In the genomic region with DNA sequence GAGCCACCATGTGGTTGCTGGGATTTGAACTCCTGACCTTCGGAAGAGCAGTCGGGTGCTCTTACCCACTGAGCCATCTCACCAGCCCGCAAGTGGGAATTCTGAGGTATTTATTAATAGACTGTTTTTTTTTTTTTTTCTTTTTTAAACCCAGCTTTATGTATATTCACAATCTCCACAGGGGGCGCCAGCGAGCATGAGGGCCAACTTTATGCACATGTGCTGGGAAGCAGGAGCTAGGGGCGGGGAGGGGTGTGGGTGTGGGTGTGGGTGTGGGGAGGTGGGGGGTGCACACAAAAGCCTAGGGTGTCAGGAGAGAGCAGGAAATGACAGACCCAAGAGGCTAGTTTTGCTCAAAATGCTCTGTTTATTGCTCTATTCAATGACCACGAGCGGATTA, we compare ENCODE assay signal across 8 mouse cellular contexts. TPM values are rescaled to one million over a fixed set of nuclear protein-coding genes. Genes with fewer than 3 reads are reported as not detected.
DNase-seq lines count a peak whose midpoint lies in the region; ATAC-seq and TF ChIP-seq lines count a peak whose summit lies in the region.

No protein-coding gene starts in this region.

- no peak overlapping the region for H3K9ac ChIP-seq in forebrain, embryonic 14.5 days (ENCODE audit: low read length)
- no peak overlapping the region for H3K9ac ChIP-seq in forebrain, embryonic 16.5 days (replicated peaks; ENCODE audit: low read depth, low read length)
- no peak overlapping the region for H3K9ac ChIP-seq in midbrain, embryonic 11.5 days (ENCODE audit: low read length)
- H3K9ac ChIP-seq in midbrain, embryonic 13.5 days (replicated peaks) = no peak overlapping the region

- H3K4me2 ChIP-seq in forebrain, embryonic 14.5 days (ENCODE audit: low read length) = no peak overlapping the region
- no peak overlapping the region for H3K4me2 ChIP-seq in forebrain, embryonic 16.5 days (ENCODE audit: low read length)
- no peak overlapping the region for H3K4me2 ChIP-seq in midbrain, embryonic 11.5 days
- no peak overlapping the region for H3K4me2 ChIP-seq in midbrain, embryonic 13.5 days (replicated peaks)

- DNase-seq in forebrain, embryonic 14.5 days (ENCODE audit: low spot score) = peak; percentile 11
- peak; percentile 86 for DNase-seq in midbrain, embryonic 11.5 days (ENCODE audit: low spot score, missing footprints)
- peak; percentile 62 for DNase-seq in naive thymus-derived CD4-positive, alpha-beta T cell, adult 2 months (ENCODE audit: low read depth)
- DNase-seq in ovary, adult 18-20 months (ENCODE audit: low spot score) = no peak
- DNase-seq in left cerebral cortex, adult 11 months (ENCODE audit: low spot score) = no peak

- TF ChIP-seq POLR2A in cortical plate, adult 2 months (IDR thresholded peaks at IDR 0.05; ENCODE audit: extremely low read depth, insufficient read depth, low read length) = no peak

- 77% methylated on average over 8 of the region's 8 CpGs for WGBS in forebrain, embryonic 14.5 days
- 70% methylated on average over 8 of the region's 8 CpGs for WGBS in forebrain, embryonic 16.5 days
- 72% methylated on average over 8 of the region's 8 CpGs for WGBS in midbrain, embryonic 11.5 days
- WGBS in midbrain, embryonic 13.5 days = 71% methylated on average over 8 of the region's 8 CpGs

- H3K4me3 ChIP-seq in forebrain, embryonic 14.5 days (ENCODE audit: low read depth, low read length) = no peak overlapping the region
- H3K4me3 ChIP-seq in forebrain, embryonic 16.5 days (replicated peaks; ENCODE audit: low read length) = no peak overlapping the region
- H3K4me3 ChIP-seq in midbrain, embryonic 11.5 days (ENCODE audit: low read depth, low read length) = no peak overlapping the region
- no peak overlapping the region for H3K4me3 ChIP-seq in midbrain, embryonic 13.5 days (replicated peaks)
- no peak overlapping the region for H3K4me3 ChIP-seq in cortical plate, adult 2 months (ENCODE audit: insufficient read depth, low read length)

- ATAC-seq in forebrain, embryonic 14.5 days = no peak
- ATAC-seq in forebrain, embryonic 16.5 days = no peak
- ATAC-seq in midbrain, embryonic 11.5 days (ENCODE audit: low FRiP score) = no peak
- no peak for ATAC-seq in midbrain, embryonic 13.5 days

- H3K4me1 ChIP-seq in forebrain, embryonic 14.5 days (ENCODE audit: control insufficient read depth, insufficient read depth, low read length) = no peaks in the 10 kb centered on the region
- no peaks in the 10 kb centered on the region for H3K4me1 ChIP-seq in forebrain, embryonic 16.5 days (replicated peaks; ENCODE audit: control insufficient read depth, insufficient read depth, low read length)
- H3K4me1 ChIP-seq in midbrain, embryonic 11.5 days (ENCODE audit: control insufficient read depth, insufficient read depth, low read length) = no peaks in the 10 kb centered on the region
- peaks cover 14% of the 10 kb centered on the region; the same call in 1 of the 2 replicates for H3K4me1 ChIP-seq in midbrain, embryonic 13.5 days (replicated peaks)
- H3K4me1 ChIP-seq in cortical plate, adult 2 months (ENCODE audit: control insufficient read depth, insufficient read depth, low read length) = peaks cover 4% of the 10 kb centered on the region

- H3K9me3 ChIP-seq in forebrain, embryonic 14.5 days (replicated peaks; ENCODE audit: control insufficient read depth, low read length) = no peaks in the 10 kb centered on the region
- no peaks in the 10 kb centered on the region for H3K9me3 ChIP-seq in forebrain, embryonic 16.5 days (ENCODE audit: control insufficient read depth, low read length)
- no peaks in the 10 kb centered on the region for H3K9me3 ChIP-seq in midbrain, embryonic 11.5 days (ENCODE audit: control insufficient read depth, low read length)
- H3K9me3 ChIP-seq in midbrain, embryonic 13.5 days = no peaks in the 10 kb centered on the region

- no peaks in the 10 kb centered on the region for H3K36me3 ChIP-seq in forebrain, embryonic 14.5 days (ENCODE audit: control insufficient read depth, insufficient read depth, low read length)
- H3K36me3 ChIP-seq in forebrain, embryonic 16.5 days (ENCODE audit: control insufficient read depth, insufficient read depth) = no peaks in the 10 kb centered on the region
- H3K36me3 ChIP-seq in midbrain, embryonic 11.5 days (ENCODE audit: control insufficient read depth, insufficient read depth, low read length) = no peaks in the 10 kb centered on the region
- H3K36me3 ChIP-seq in midbrain, embryonic 13.5 days = peaks cover 42% of the 10 kb centered on the region

- no peaks in the 10 kb centered on the region for H3K27me3 ChIP-seq in forebrain, embryonic 14.5 days (replicated peaks; ENCODE audit: control insufficient read depth, insufficient read depth, low read length)
- H3K27me3 ChIP-seq in forebrain, embryonic 16.5 days (replicated peaks; ENCODE audit: control insufficient read depth, insufficient read depth, low read length) = no peaks in the 10 kb centered on the region
- H3K27me3 ChIP-seq in midbrain, embryonic 11.5 days (ENCODE audit: control insufficient read depth, insufficient read depth, low read length) = no peaks in the 10 kb centered on the region
- H3K27me3 ChIP-seq in midbrain, embryonic 13.5 days = no peaks in the 10 kb centered on the region

- TF ChIP-seq CTCF in cortical plate, adult 2 months (IDR thresholded peaks at IDR 0.05; ENCODE audit: extremely low read depth, insufficient read depth, low read length) = 0 out of 2 replicates have a peak, but pooled peaks have one; percentile 17

- H3K27ac ChIP-seq in forebrain, embryonic 14.5 days (ENCODE audit: low read depth, low read length) = no peak overlapping the region
- no peak overlapping the region for H3K27ac ChIP-seq in forebrain, embryonic 16.5 days (ENCODE audit: low read length)
- H3K27ac ChIP-seq in midbrain, embryonic 11.5 days (ENCODE audit: low read depth, low read length) = no peak overlapping the region
- H3K27ac ChIP-seq in midbrain, embryonic 13.5 days = no peak overlapping the region
- no peak overlapping the region for H3K27ac ChIP-seq in cortical plate, adult 2 months (ENCODE audit: insufficient read depth, low read length)

RNA-seq across cellular contexts. Expression of gene Tmem86a, which starts 27.1 kb away (rescaled TPM):
- polyA plus RNA-seq in forebrain, embryonic 14.5 days (2014; fragmentation: Nextera tagmentation; extraction: Ambion mirVana) = 22.0 and 24.1 TPM in 2 replicates
- 27.7 and 27.9 TPM in 2 replicates for polyA plus RNA-seq in forebrain, embryonic 16.5 days (2015; fragmentation: Nextera tagmentation; extraction: Ambion mirVana)
- polyA plus RNA-seq in midbrain, embryonic 11.5 days (2014; fragmentation: Nextera tagmentation; extraction: Ambion mirVana) = 9.7 and 10.0 TPM in 2 replicates
- polyA plus RNA-seq in midbrain, embryonic 13.5 days (2015; fragmentation: Nextera tagmentation; extraction: Ambion mirVana) = 21.5 and 22.6 TPM in 2 replicates
- polyA plus RNA-seq in cortical plate, adult 2 months (2012; rRNA removed) = 22.5 and 22.6 TPM in 2 replicates

RNA-seq across cellular contexts. Expression of gene Ptpn5, which starts 56.0 kb away (rescaled TPM):
- polyA plus RNA-seq in forebrain, embryonic 14.5 days (2014; fragmentation: Nextera tagmentation; extraction: Ambion mirVana) = 53.4 and 65.6 TPM in 2 replicates
- polyA plus RNA-seq in forebrain, embryonic 16.5 days (2015; fragmentation: Nextera tagmentation; extraction: Ambion mirVana) = 68.5 and 103 TPM in 2 replicates
- 17.5 and 18.5 TPM in 2 replicates for polyA plus RNA-seq in midbrain, embryonic 11.5 days (2014; fragmentation: Nextera tagmentation; extraction: Ambion mirVana)
- 98.6 and 102 TPM in 2 replicates for polyA plus RNA-seq in midbrain, embryonic 13.5 days (2015; fragmentation: Nextera tagmentation; extraction: Ambion mirVana)
- polyA plus RNA-seq in cortical plate, adult 2 months (2012; rRNA removed) = 205 and 221 TPM in 2 replicates

Comparison
In these comparisons a context has a peak if more than half of its experiments do, and no peak if none do; other contexts are left out.
1. DNase-seq: peak in forebrain, embryonic 14.5 days (single experiment), midbrain, embryonic 11.5 days (single experiment) and naive thymus-derived CD4-positive, alpha-beta T cell, adult 2 months (single experiment); none in ovary, adult 18-20 months (single experiment) and left cerebral cortex, adult 11 months (single experiment).